8 mouse cellular contexts compared by ENCODE assay signal in genomic region chrX:36988754-36989153, GRCm38 (mm10). TPM values are rescaled to one million over a fixed set of nuclear protein-coding genes. Genes with fewer than 3 reads are reported as not detected.
DNase-seq lines count a peak whose midpoint lies in the region; ATAC-seq and TF ChIP-seq lines count a peak whose summit lies in the region.

No protein-coding gene starts in this region.

- peak overlapping the region; percentile 65 for H3K9ac ChIP-seq in forebrain, embryonic 15.5 days (replicated peaks)
- H3K9ac ChIP-seq in kidney, postnatal 0 days (ENCODE audit: low read depth, low read length) = peak overlapping the region; percentile 46; the same call in 1 of the 2 replicates
- H3K9ac ChIP-seq in midbrain, embryonic 11.5 days (ENCODE audit: low read length) = peak overlapping the region; percentile 68

- H3K9me3 ChIP-seq in forebrain, embryonic 15.5 days = no peaks in the 10 kb centered on the region
- no peaks in the 10 kb centered on the region for H3K9me3 ChIP-seq in kidney, postnatal 0 days (replicated peaks; ENCODE audit: low read length)
- H3K9me3 ChIP-seq in midbrain, embryonic 11.5 days (ENCODE audit: control insufficient read depth, low read length) = no peaks in the 10 kb centered on the region

- no peak overlapping the region for H3K27ac ChIP-seq in bone marrow, adult 2 months (ENCODE audit: control insufficient read depth, insufficient read depth, low read depth, low read length, poor library complexity)
- H3K27ac ChIP-seq in forebrain, embryonic 15.5 days (replicated peaks) = peak overlapping the region; percentile 71
- 0 out of 2 replicates have a peak overlapping the region, but pooled peaks have one; percentile 42 for H3K27ac ChIP-seq in kidney, postnatal 0 days
- peak overlapping the region; percentile 67; the same call in 1 of the 2 replicates for H3K27ac ChIP-seq in midbrain, embryonic 11.5 days (ENCODE audit: low read depth, low read length)

- peak; percentile 12 for DNase-seq in lung, adult 2 months
- no peak for DNase-seq in lung, postnatal 25 days (ENCODE audit: low spot score)
- no peak for DNase-seq in kidney, postnatal 0 days (ENCODE audit: low spot score)
- DNase-seq in midbrain, embryonic 11.5 days (ENCODE audit: low spot score, missing footprints) = peak; percentile 90
- DNase-seq in testis, postnatal 10 days (ENCODE audit: low spot score) = peak; percentile 39
- DNase-seq in urinary bladder, postnatal 25 days (ENCODE audit: low spot score) = no peak

- WGBS in lung, adult 2 months = 22% methylated on average over 21 of the region's 23 CpGs
- WGBS in bone marrow, adult 2 months = 10% methylated on average over 22 of the region's 23 CpGs
- 22% methylated on average over 15 of the region's 23 CpGs for WGBS in forebrain, embryonic 15.5 days
- WGBS in kidney, postnatal 0 days = 27% methylated on average over 22 of the region's 23 CpGs
- 10% methylated on average over 15 of the region's 23 CpGs for WGBS in midbrain, embryonic 11.5 days

- H3K4me2 ChIP-seq in forebrain, embryonic 15.5 days (replicated peaks) = peak overlapping the region; percentile 61
- peak overlapping the region; percentile 78 for H3K4me2 ChIP-seq in kidney, postnatal 0 days (ENCODE audit: low read length)
- H3K4me2 ChIP-seq in midbrain, embryonic 11.5 days = peak overlapping the region; percentile 60

- no peak for TF ChIP-seq CTCF in lung, adult 2 months (IDR thresholded peaks at IDR 0.05; ENCODE audit: insufficient read depth, low read length)
- TF ChIP-seq CTCF in bone marrow, adult 2 months (IDR thresholded peaks at IDR 0.05; ENCODE audit: control insufficient read depth, insufficient read depth, low read length) = no peak
- TF ChIP-seq CTCF in kidney, postnatal 0 days (IDR thresholded peaks at IDR 0.05; ENCODE audit: low read depth) = no peak

- H3K4me3 ChIP-seq in lung, adult 2 months (replicated peaks; ENCODE audit: extremely low read depth, low read depth, low read length) = peak overlapping the region; percentile 79
- H3K4me3 ChIP-seq in bone marrow, adult 2 months (replicated peaks; ENCODE audit: control insufficient read depth, low read depth, low read length) = peak overlapping the region; percentile 78
- H3K4me3 ChIP-seq in forebrain, embryonic 15.5 days = peak overlapping the region; percentile 63
- peak overlapping the region; percentile 52 for H3K4me3 ChIP-seq in kidney, postnatal 0 days (replicated peaks; ENCODE audit: low read depth, low read length)
- H3K4me3 ChIP-seq in midbrain, embryonic 11.5 days (ENCODE audit: low read depth, low read length) = peak overlapping the region; percentile 51

- H3K27me3 ChIP-seq in forebrain, embryonic 15.5 days = no peaks in the 10 kb centered on the region
- no peaks in the 10 kb centered on the region for H3K27me3 ChIP-seq in kidney, postnatal 0 days (ENCODE audit: insufficient read depth, low read length)
- H3K27me3 ChIP-seq in midbrain, embryonic 11.5 days (ENCODE audit: control insufficient read depth, insufficient read depth, low read length) = no peaks in the 10 kb centered on the region

- H3K4me1 ChIP-seq in lung, adult 2 months (ENCODE audit: control insufficient read depth, insufficient read depth, low read length) = no peaks in the 10 kb centered on the region
- H3K4me1 ChIP-seq in bone marrow, adult 2 months (ENCODE audit: control insufficient read depth, insufficient read depth, low read length) = peaks cover 3% of the 10 kb centered on the region
- peaks cover 16% of the 10 kb centered on the region for H3K4me1 ChIP-seq in forebrain, embryonic 15.5 days
- H3K4me1 ChIP-seq in kidney, postnatal 0 days (replicated peaks; ENCODE audit: insufficient read depth, low read length) = no peaks in the 10 kb centered on the region
- peaks cover 4% of the 10 kb centered on the region; the same call in 1 of the 2 replicates for H3K4me1 ChIP-seq in midbrain, embryonic 11.5 days (ENCODE audit: control insufficient read depth, insufficient read depth, low read length)

- TF ChIP-seq POLR2A in lung, adult 2 months (IDR thresholded peaks at IDR 0.05; ENCODE audit: borderline replicate concordance, extremely low read depth, low read depth, low read length) = no peak
- no peak for TF ChIP-seq POLR2A in bone marrow, adult 2 months (IDR thresholded peaks at IDR 0.05; ENCODE audit: borderline replicate concordance, control insufficient read depth, low read depth, low read length)

- ATAC-seq in forebrain, embryonic 15.5 days (replicated peaks) = peak; percentile 80
- ATAC-seq in kidney, postnatal 0 days (replicated peaks; ENCODE audit: low FRiP score, low read depth) = no peak; the same call in 1 of the 2 replicates
- ATAC-seq in midbrain, embryonic 11.5 days (ENCODE audit: low FRiP score) = peak; percentile 71

- H3K36me3 ChIP-seq in forebrain, embryonic 15.5 days = no peaks in the 10 kb centered on the region
- H3K36me3 ChIP-seq in kidney, postnatal 0 days (ENCODE audit: insufficient read depth, low read length) = no peaks in the 10 kb centered on the region
- H3K36me3 ChIP-seq in midbrain, embryonic 11.5 days (ENCODE audit: control insufficient read depth, insufficient read depth, low read length) = no peaks in the 10 kb centered on the region

RNA-seq across cellular contexts. Expression of gene Sept6, which starts 2.8 kb away (rescaled TPM):
- polyA plus RNA-seq in lung, adult 2 months (2012; rRNA removed) = 5.6 and 9.0 TPM in 2 replicates
- polyA plus RNA-seq in bone marrow, adult 2 months (2011; ENCODE audit: insufficient read depth, insufficient read length, low replicate concordance, missing spikeins) = 12.6 and 17.5 TPM in 2 replicates
- 51.8 and 53.0 TPM in 2 replicates for polyA plus RNA-seq in forebrain, embryonic 15.5 days (2015; fragmentation: Nextera tagmentation; extraction: Ambion mirVana)
- 12.3 and 13.1 TPM in 2 replicates for polyA plus RNA-seq in kidney, postnatal 0 days (2015; fragmentation: Nextera tagmentation; extraction: Ambion mirVana)
- 47.5 and 50.0 TPM in 2 replicates for polyA plus RNA-seq in midbrain, embryonic 11.5 days (2014; fragmentation: Nextera tagmentation; extraction: Ambion mirVana)

RNA-seq across cellular contexts. Expression of gene Sowahd, which starts 59.9 kb away (rescaled TPM):
- not detected in 2 replicates for polyA plus RNA-seq in lung, adult 2 months (2012; rRNA removed)
- not detected in 2 replicates for polyA plus RNA-seq in bone marrow, adult 2 months (2011; ENCODE audit: insufficient read depth, insufficient read length, low replicate concordance, missing spikeins)
- not detected in 2 replicates for polyA plus RNA-seq in forebrain, embryonic 15.5 days (2015; fragmentation: Nextera tagmentation; extraction: Ambion mirVana)
- 0.11 TPM in 1 of 2 replicates, not detected in the other for polyA plus RNA-seq in kidney, postnatal 0 days (2015; fragmentation: Nextera tagmentation; extraction: Ambion mirVana)
- polyA plus RNA-seq in midbrain, embryonic 11.5 days (2014; fragmentation: Nextera tagmentation; extraction: Ambion mirVana) = not detected in 2 replicates

Comparison
In these comparisons a context has a peak if more than half of its experiments do, and no peak if none do; other contexts are left out.
1. DNase-seq: peak in lung, adult 2 months (single experiment), midbrain, embryonic 11.5 days (single experiment) and testis, postnatal 10 days (single experiment); none in lung, postnatal 25 days (single experiment), kidney, postnatal 0 days (single experiment) and urinary bladder, postnatal 25 days (single experiment).
2. Peak in every context shown above with its lines, with median percentiles within 50 percentile points of each other: H3K4me3 ChIP-seq, H3K4me2 ChIP-seq and H3K9ac ChIP-seq.